9 mouse cellular contexts compared by ENCODE assay signal in the genomic region with DNA sequence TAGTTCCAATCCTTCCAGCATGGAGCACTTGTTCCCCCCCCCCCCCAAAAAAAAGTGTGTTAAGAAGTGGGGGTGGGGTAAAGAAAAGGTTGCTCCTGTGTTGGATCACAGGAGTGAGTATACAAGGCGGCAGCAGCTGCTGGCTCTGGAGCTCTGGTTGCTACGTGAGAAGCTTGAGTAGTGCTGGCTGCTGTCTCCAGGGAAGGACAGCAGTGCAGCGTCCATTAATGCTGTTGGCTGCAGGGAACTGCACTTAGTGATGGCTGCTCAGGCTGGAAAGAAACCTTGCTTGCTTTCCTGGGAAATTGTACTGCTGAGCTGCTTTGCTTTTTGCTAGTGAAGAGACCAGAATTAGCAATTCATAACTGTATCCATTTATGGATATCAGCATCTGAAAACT. TPM values are rescaled to one million over a fixed set of nuclear protein-coding genes. Genes with fewer than 3 reads are reported as not detected.
DNase-seq lines count a peak whose midpoint lies in the region; ATAC-seq and TF ChIP-seq lines count a peak whose summit lies in the region.
"Had no signal": no experiment of that assay in that cellular context is flagged by ENCODE, and none has a peak within 500 bp of the region (broad histone marks: within the 10 kb centered on the region; RNA-seq: fewer than 3 reads in every experiment).

No protein-coding gene starts in this region.

- TF ChIP-seq POLR2A in myocyte (IDR thresholded peaks at IDR 0.05; ENCODE audit: insufficient read length, low read depth) = no peak

- peaks cover 84% of the 10 kb centered on the region for H3K79me2 ChIP-seq in myocyte (ENCODE audit: control insufficient read depth, insufficient read depth)

- H3ac ChIP-seq in myocyte (ENCODE audit: control insufficient read depth, insufficient read length) = no peak overlapping the region

- no peaks in the 10 kb centered on the region for H3K27me3 ChIP-seq in forebrain, embryonic 13.5 days
- H3K27me3 ChIP-seq in limb, embryonic 10.5 days (ENCODE audit: low read depth, poor library complexity, severe bottlenecking) = no peaks in the 10 kb centered on the region
- no peaks in the 10 kb centered on the region for H3K27me3 ChIP-seq in myocyte (ENCODE audit: control insufficient read depth, insufficient read depth, insufficient read length)
- H3K27me3 ChIP-seq: Patski had no signal

- DNase-seq in cerebellum, adult 11-12 months = peak; percentile 31
- DNase-seq in cerebellum, adult 9-11 months = no peak
- DNase-seq in R1 (ENCODE audit: low read depth, low spot score) = peak; percentile 38
- DNase-seq in heart, postnatal 4 days = peak; percentile 54
- peak; percentile 42 for DNase-seq in limb, embryonic 10.5 days (ENCODE audit: low spot score)
- no peak for DNase-seq in B cell, adult 2 months

- peak overlapping the region; percentile 69 for H3K27ac ChIP-seq in forebrain, embryonic 13.5 days
- H3K27ac ChIP-seq in limb, embryonic 10.5 days = peak overlapping the region; percentile 19; the same call in 1 of the 2 replicates

- H3K9me3 ChIP-seq in forebrain, embryonic 13.5 days (replicated peaks) = no peaks in the 10 kb centered on the region
- no peaks in the 10 kb centered on the region for H3K9me3 ChIP-seq in limb, embryonic 10.5 days (replicated peaks)

- no peaks in the 10 kb centered on the region for H3K36me3 ChIP-seq in forebrain, embryonic 13.5 days (ENCODE audit: poor library complexity, severe bottlenecking)
- H3K36me3 ChIP-seq in limb, embryonic 10.5 days = peaks cover 5% of the 10 kb centered on the region; the same call in 1 of the 2 replicates
- H3K36me3 ChIP-seq in myocyte (ENCODE audit: control insufficient read depth, insufficient read depth) = peaks cover 7% of the 10 kb centered on the region

- 0% methylated on average over 3 of the region's 3 CpGs for WGBS in forebrain, embryonic 13.5 days
- 2% methylated on average over 3 of the region's 3 CpGs for WGBS in limb, embryonic 10.5 days

- H3K4me3 ChIP-seq in forebrain, embryonic 13.5 days = peak overlapping the region; percentile 73
- H3K4me3 ChIP-seq in limb, embryonic 10.5 days = peak overlapping the region; percentile 94
- peak overlapping the region; percentile 76 for H3K4me3 ChIP-seq in myocyte

- peak overlapping the region; percentile 94 for H3K9ac ChIP-seq in forebrain, embryonic 13.5 days

- peak overlapping the region; percentile 93 for H3K4me2 ChIP-seq in forebrain, embryonic 13.5 days
- peak overlapping the region; percentile 76 for H3K4me2 ChIP-seq in myocyte (ENCODE audit: low read depth)

- peaks cover 61% of the 10 kb centered on the region for H3K4me1 ChIP-seq in forebrain, embryonic 13.5 days
- peaks cover 40% of the 10 kb centered on the region for H3K4me1 ChIP-seq in limb, embryonic 10.5 days

- no peak for ATAC-seq in forebrain, embryonic 13.5 days
- ATAC-seq: Patski had no signal

TF ChIP-seq in myocyte, 11 proteins besides CTCF, POLR2A, EP300 and RAD21:
- TF ChIP-seq MYOD1 (IDR thresholded peaks at IDR 0.05; ENCODE audit: control insufficient read depth in 1 of 3, insufficient read length in 2 of 3, low read depth in 2 of 3) = peak; percentile 74 to 79 (median 78)
- peak in 2 of 3 experiments; percentile 31 to 70 for TF ChIP-seq MYOG (IDR thresholded peaks at IDR 0.05; ENCODE audit: control insufficient read depth in 1 of 3, insufficient read depth in 1 of 3, insufficient read length in 2 of 3, low read depth in 2 of 3)
- no peak for TF ChIP-seq E2F4 (IDR thresholded peaks at IDR 0.05; ENCODE audit: insufficient read depth)
- TF ChIP-seq MAX (IDR thresholded peaks at IDR 0.05; ENCODE audit: low read depth) = no peak

RNA-seq across cellular contexts. Expression of a gene that starts 2.3 kb away (rescaled TPM):
- polyA plus RNA-seq in forebrain, embryonic 13.5 days (2015; fragmentation: Nextera tagmentation; extraction: Ambion mirVana) = 56.9 and 63.3 TPM in 2 replicates
- 10 to 100 TPM; 90.1 to 91.8 TPM for total RNA-seq in heart, postnatal 4 days (2021)
- polyA plus RNA-seq in limb, embryonic 10.5 days (2016; fragmentation: Nextera tagmentation; extraction: Ambion mirVana) = 86.2 and 92.0 TPM in 2 replicates
- polyA plus RNA-seq in myocyte (2012; fragmentation: generic; extraction: Trizol) = 21.8 TPM

RNA-seq across cellular contexts. Expression of a gene that starts 33.5 kb away (rescaled TPM):
- 62.9 and 63.2 TPM in 2 replicates for polyA plus RNA-seq in forebrain, embryonic 13.5 days (2015; fragmentation: Nextera tagmentation; extraction: Ambion mirVana)
- total RNA-seq in heart, postnatal 4 days (2021) = 10 to 100 TPM; 21.4 to 24.5 TPM
- 59.5 and 66.5 TPM in 2 replicates for polyA plus RNA-seq in limb, embryonic 10.5 days (2016; fragmentation: Nextera tagmentation; extraction: Ambion mirVana)
- 22.9 TPM for polyA plus RNA-seq in myocyte (2012; fragmentation: generic; extraction: Trizol)

Comparison
In these comparisons a context has a peak if more than half of its experiments do, and no peak if none do; other contexts are left out.
1. DNase-seq: peak in cerebellum, adult 11-12 months (single experiment), R1 (single experiment), heart, postnatal 4 days (single experiment) and limb, embryonic 10.5 days (single experiment); none in cerebellum, adult 9-11 months (single experiment) and B cell, adult 2 months (0 of 2).
2. Peak in every context shown above with its lines, with median percentiles within 50 percentile points of each other: H3K4me3 ChIP-seq.